Mouse (Mus musculus) cerebellum, adult (tissue): ENCODE measurements around the gene Trappc11.

Source experiments
- ATAC-seq: cut with Nextera tagmentation; 2 replicates; pipeline ENCODE4 v1.9.2; 2017; ENCODE audit warnings: mild to moderate bottlenecking, moderate library complexity, mixed read lengths; ENCODE audit not compliant: insufficient number of reproducible peaks, low FRiP score, low TSS enrichment

Trappc11 gene

GRCm38 (mm10) chr8:47533344-47534125, at the start of gene Trappc11, which contains the start of gene Rwdd4a:
TSS of gene Trappc11 (minus strand) at chr8:47533470.
TSS of gene Rwdd4a (plus strand) at chr8:47533664.
- peak; percentile 100 for ATAC-seq

DNA sequence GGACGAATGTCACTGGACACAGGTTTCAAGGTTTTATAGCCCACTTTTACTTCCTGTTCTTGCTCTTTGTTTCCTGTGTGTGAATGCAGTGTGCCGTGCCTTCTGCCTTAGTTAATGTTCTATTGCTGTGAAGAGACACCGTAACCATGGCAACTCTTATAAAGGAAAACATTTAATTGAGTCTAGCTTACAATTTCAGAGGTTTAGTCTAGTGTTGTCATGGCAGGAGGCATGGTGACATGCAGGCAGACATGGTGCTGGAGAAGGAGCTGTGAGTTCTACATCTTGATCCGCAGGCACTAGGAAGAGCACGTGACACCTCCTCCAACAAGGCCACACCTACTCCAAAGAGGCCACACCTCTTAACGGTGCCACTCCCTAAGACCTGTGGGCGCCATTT, 48.2 kb upstream of the Trappc11 start:
- ATAC-seq: no peak

GRCm38 (mm10) chr8:47573482-47573881, 40.2 kb upstream of the Trappc11 start:
- ATAC-seq: no peak

GRCm38 (mm10) chr8:47570161-47570560, 36.9 kb upstream of the Trappc11 start:
- ATAC-seq: no peak

DNA sequence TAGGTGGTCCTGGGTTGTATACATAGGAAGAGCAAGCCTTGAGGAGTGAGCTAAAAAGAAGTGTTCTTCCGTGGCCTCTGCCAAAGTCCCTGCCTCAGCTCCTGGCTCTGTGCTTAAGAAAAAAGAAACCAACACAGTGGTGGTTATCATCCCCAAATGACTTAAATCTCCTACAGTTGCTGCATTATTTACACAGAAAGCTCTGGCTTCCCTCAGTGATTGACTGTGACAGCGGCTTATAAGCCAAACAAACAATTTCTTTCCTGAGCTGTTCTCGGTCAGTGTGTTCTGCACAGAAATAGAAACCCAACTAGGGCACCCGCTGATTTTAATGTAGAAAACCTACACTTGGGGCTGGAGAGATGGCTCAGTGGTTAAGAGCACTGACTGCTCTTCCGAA, 34.8 kb upstream of the Trappc11 start:
- ATAC-seq: no peak

- ATAC-seq: no peak
Observed at GRCm38 (mm10) chr8:47566551-47566950, 33.3 kb upstream of the Trappc11 start.

DNA sequence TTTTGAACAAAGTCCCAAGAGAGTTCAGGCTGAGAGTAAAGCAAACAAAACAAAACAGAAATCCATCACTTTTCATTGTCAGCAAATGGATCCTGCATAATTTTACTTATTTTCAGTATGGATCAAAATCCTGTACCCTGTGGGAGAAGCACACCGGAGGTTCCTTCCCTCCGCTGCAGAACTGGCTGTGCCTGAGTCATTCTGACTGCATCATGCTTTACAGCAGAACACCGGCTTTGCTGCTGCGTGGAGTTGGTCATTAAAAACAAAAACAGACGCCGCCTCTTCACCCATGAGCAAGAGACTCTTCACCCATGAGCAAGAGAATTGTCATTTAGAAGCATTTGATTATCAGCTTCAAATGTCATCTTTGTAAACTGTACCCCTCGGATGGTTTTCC, 27.5 kb upstream of the Trappc11 start:
- ATAC-seq: no peak

DNA sequence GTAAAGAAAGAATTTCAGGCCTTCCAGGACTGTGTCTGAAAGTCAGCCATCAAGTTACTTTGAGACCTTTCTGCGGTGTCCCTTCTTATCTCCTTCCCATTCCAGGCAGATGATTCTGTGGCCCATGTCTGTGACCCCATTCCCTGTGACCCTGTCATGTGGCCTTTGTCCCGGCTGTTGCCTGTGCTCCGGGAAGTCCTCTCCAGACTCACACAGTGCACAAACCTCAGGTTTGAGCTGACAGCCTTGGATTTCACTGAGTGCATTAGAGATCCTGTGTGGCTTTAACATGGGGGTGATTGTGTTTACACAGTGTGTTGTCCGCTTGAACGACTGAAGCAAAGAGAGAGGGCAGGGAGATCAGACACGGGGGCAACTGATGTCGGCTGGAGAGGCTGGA, 25.0 kb upstream of the Trappc11 start:
- ATAC-seq: no peak

GRCm38 (mm10) chr8:47556446-47556845, 23.2 kb upstream of the Trappc11 start:
- ATAC-seq: no peak

DNA sequence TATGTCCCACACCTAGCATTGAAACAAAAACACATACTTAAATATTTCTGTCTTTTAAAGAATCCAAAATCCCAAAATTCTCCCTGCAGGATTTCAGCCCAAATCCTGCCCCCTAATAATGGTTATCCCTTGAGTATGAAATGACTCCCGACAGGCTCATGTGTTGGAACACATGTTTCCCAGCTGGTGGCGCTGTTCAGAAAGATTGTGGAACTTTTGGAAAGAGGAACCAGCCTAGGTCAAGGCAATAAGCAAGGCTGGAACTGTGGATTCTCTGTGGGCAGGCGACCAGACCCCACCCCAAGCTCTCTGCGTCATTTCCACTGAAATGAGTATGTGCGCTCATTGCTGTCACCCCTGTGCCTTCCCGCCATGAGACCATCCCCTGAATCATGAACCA, 20.3 kb upstream of the Trappc11 start:
- ATAC-seq: no peak

DNA sequence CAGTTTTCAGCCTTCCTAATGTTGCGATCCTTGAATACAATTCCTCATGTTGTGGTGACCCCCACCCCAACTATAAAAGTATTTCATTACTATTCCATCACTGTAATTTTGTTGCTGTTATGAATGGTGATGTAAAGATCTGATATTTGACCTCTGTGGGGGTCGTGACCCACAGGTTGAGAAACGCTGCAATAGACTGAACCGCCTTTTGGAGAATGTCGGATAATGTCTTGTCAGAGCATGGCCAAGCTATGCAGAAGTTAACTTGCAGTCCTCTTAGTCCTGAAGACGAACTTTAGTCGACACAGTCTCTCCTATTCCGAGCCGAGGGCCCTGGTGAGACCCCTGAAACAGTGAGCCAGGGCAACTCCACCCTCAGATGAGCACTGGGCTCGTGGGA, 13.8 kb upstream of the Trappc11 start:
- ATAC-seq: no peak

DNA sequence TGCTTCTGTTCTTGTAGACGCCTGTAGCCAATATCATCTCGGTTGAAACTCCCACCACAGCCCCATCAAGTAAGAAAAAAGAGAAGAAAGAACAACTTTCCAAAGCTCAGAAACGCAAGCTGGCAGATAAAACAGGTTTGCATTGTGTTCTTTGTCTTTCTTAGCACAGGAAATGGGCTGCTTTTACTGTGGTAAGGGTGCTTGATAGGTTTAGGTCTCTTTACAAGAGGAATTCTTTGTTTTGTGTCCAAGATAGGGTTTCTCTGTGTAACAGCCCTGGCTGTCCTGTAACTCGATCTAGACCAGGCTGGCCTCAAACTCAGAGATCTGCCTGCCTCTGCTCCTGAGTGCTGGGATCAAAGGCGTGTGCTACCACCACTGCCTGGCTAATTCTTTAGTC, 10.8 kb upstream of the Trappc11 start:
- no peak for ATAC-seq

- no peak for ATAC-seq
Observed at GRCm38 (mm10) chr8:47542746-47543145, 9.5 kb upstream of the Trappc11 start.

- ATAC-seq: no peak
Observed at GRCm38 (mm10) chr8:47538323-47538722, 5.1 kb upstream of the Trappc11 start.

- no peak for ATAC-seq
Observed at GRCm38 (mm10) chr8:47528094-47528493, 5.2 kb downstream of the Trappc11 start.

- ATAC-seq: no peak
Observed at GRCm38 (mm10) chr8:47513601-47514000, 19.7 kb downstream of the Trappc11 start.

DNA sequence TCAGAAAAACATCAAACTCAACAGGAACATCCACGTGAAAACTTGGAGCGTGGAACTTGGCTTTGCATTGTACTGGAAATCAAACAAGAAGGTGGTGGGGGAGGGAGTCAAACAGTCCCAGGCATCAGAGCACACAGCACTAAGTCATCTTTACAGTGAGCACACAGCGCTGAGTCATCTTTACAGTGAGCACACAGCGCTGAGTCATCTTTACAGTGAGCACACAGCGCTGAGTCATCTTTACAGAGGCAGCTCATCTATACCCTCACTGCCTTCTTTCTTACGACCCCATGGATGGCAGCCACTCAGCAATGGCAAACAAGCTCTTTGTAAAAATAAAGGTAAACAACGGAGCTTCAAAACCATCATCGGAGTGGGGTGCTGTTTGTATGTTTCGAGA, 22.3 kb downstream of the Trappc11 start:
- no peak for ATAC-seq

- no peak for ATAC-seq
Observed at GRCm38 (mm10) chr8:47505431-47505830, 27.8 kb downstream of the Trappc11 start.

DNA sequence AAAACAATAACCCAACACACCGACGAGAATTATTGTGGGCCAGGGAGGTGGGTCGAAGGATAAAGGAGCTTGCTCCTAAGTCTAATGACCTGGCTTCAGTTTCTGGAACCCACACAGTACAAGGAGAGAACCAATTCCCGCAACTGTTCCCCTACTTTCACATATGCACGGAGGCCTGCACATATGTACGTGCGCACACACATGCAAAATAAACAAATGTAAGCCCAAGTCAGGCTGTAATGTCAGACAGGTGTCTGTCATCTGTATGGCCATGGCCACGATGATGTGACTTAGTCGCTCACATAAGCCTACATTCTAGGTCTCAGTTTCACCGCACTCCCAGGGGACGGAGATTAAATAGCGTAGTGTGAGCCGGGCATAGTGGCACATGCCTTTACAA, 30.7 kb downstream of the Trappc11 start:
- no peak for ATAC-seq

DNA sequence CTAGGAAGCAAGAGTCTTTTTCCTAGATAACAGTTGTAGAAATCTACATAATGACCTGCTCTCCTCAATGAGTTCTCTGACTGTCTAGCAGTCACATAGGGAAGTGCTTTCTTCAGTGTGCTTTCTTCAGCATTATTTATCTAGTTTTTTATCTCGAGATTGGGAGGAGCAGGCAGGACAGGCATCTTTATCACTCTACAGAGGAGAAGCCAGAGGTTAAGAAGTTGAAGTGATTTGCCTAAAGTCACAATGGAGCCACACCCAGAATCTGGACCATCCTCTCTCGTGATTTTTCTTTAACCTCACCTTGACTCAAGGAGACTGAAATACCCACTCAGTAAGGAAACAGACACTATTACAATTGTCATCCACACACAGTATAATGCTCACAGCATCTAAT, 31.3 kb downstream of the Trappc11 start:
- ATAC-seq: no peak

DNA sequence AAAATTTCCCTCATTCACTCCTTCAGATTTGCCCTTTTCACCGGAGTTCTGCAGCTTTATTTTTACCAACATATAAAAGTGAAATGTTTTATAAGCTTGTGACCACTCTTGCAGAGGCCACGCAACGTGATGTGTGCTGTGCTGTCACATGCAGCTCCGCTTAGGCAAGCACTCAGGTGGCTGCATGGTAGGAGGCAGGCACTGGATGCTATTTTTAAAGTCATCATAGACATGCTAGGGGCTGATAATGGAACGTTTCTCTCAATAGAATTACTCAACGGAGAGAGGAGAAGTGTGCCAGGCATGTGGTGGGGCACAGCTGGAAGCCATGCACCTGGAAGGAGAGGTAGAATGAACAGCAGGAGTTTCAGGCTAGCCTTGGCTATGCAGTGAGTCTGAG, 37.8 kb downstream of the Trappc11 start:
- ATAC-seq: no peak

- ATAC-seq: no peak
Observed at GRCm38 (mm10) chr8:47494602-47495153, 38.6 kb downstream of the Trappc11 start.
